Comparison of ENCODE assay signal across 20 mouse cellular contexts in the genomic region with DNA sequence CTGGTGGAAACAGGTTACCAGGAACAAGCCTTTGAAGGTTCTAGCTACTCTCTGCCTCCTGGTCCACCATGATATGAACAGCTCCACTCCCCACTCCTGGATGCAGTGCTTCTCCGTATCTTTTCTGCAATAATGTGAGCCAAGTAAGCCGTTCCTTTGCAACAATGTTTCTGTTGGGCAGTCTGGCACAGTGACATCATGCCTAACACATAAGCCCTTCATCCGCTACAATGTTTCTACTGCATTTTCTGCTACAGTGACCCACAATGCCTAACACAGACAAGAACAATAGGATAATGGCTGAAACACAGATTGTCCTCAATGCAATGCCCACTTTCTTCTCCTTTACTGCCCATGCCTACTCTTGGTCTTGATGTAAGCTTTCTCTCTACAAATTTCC.
DNase-seq lines count a peak whose midpoint lies in the region; ATAC-seq and TF ChIP-seq lines count a peak whose summit lies in the region.
"Had no signal": no experiment of that assay in that cellular context is flagged by ENCODE, and none has a peak within 500 bp of the region (broad histone marks: within the 10 kb centered on the region; RNA-seq: fewer than 3 reads in every experiment).

No protein-coding gene starts in this region.

- no peak overlapping the region for H3K9ac ChIP-seq in heart, adult 2 months (ENCODE audit: low read depth, low read length)
- H3K9ac ChIP-seq in limb, embryonic 13.5 days: no peak overlapping the region
- H3K9ac ChIP-seq: forebrain, embryonic 13.5 days; hindbrain, embryonic 14.5 days; liver, embryonic 15.5 days; neural tube, embryonic 13.5 days had no signal

- no peaks in the 10 kb centered on the region for H3K79me2 ChIP-seq in heart, adult 2 months (replicated peaks; ENCODE audit: control insufficient read depth, insufficient read depth, low read length)

- H3K4me1 ChIP-seq in heart, adult 2 months (ENCODE audit: control insufficient read depth, insufficient read depth, low read length): peaks cover 9% of the 10 kb centered on the region
- no peaks in the 10 kb centered on the region for H3K4me1 ChIP-seq in limb, embryonic 13.5 days
- H3K4me1 ChIP-seq in limb, embryonic 10.5 days: peaks cover 11% of the 10 kb centered on the region
- no peaks in the 10 kb centered on the region for H3K4me1 ChIP-seq in testis, adult 2 months (ENCODE audit: control insufficient read depth, insufficient read depth, low read length)
- H3K4me1 ChIP-seq: neural tube, embryonic 13.5 days had no signal

- 61% methylated on average over 3 of the region's 3 CpGs for WGBS in heart, adult 2 months
- 87% methylated on average over 3 of the region's 3 CpGs for WGBS in limb, embryonic 13.5 days
- 98% methylated on average over 3 of the region's 3 CpGs for WGBS in limb, embryonic 10.5 days

- no peaks in the 10 kb centered on the region for H3K27me3 ChIP-seq in heart, adult 2 months (ENCODE audit: control insufficient read depth, insufficient read depth, low read length)
- no peaks in the 10 kb centered on the region for H3K27me3 ChIP-seq in limb, embryonic 13.5 days
- H3K27me3 ChIP-seq in limb, embryonic 10.5 days (ENCODE audit: low read depth, poor library complexity, severe bottlenecking): no peaks in the 10 kb centered on the region
- no peaks in the 10 kb centered on the region for H3K27me3 ChIP-seq in testis, adult 2 months (ENCODE audit: control insufficient read depth, insufficient read depth, low read length)
- H3K27me3 ChIP-seq: liver, embryonic 15.5 days; neural tube, embryonic 13.5 days had no signal

- no peak overlapping the region for H3K4me2 ChIP-seq in limb, embryonic 13.5 days (replicated peaks)
- H3K4me2 ChIP-seq: forebrain, embryonic 13.5 days; hindbrain, embryonic 14.5 days; liver, embryonic 15.5 days; neural tube, embryonic 13.5 days had no signal

- intact Hi-C loops in heart, adult 2 months (cut with DNase I): loop anchor here (2.0 kb wide), 1 partner anchor 42 kb away; no protein-coding TSS in a partner anchor
- intact Hi-C loops in heart, postnatal 14 days (cut with DNase I): no loop called here

- no peaks in the 10 kb centered on the region for H3K9me3 ChIP-seq in limb, embryonic 13.5 days
- no peaks in the 10 kb centered on the region for H3K9me3 ChIP-seq in limb, embryonic 10.5 days (replicated peaks)
- H3K9me3 ChIP-seq: forebrain, embryonic 13.5 days; liver, embryonic 15.5 days; midbrain, embryonic 10.5 days; neural tube, embryonic 13.5 days had no signal

- peaks cover 2% of the 10 kb centered on the region for H3K36me3 ChIP-seq in heart, adult 2 months (ENCODE audit: control insufficient read depth, insufficient read depth, low read length)
- no peaks in the 10 kb centered on the region for H3K36me3 ChIP-seq in limb, embryonic 13.5 days
- H3K36me3 ChIP-seq in limb, embryonic 10.5 days: no peaks in the 10 kb centered on the region
- H3K36me3 ChIP-seq in testis, adult 2 months (ENCODE audit: control insufficient read depth, insufficient read depth, low read length): no peaks in the 10 kb centered on the region
- H3K36me3 ChIP-seq: liver, embryonic 15.5 days; midbrain, embryonic 10.5 days; neural tube, embryonic 13.5 days had no signal

- TF ChIP-seq EP300 in heart, adult 2 months (IDR thresholded peaks at IDR 0.05; ENCODE audit: insufficient read depth, low read depth, low read length): no peak

- TF ChIP-seq POLR2A in heart, adult 2 months (IDR thresholded peaks at IDR 0.05; ENCODE audit: insufficient read depth, low read depth, low read length): no peak
- TF ChIP-seq POLR2A in testis, adult 2 months (IDR thresholded peaks at IDR 0.05; ENCODE audit: control insufficient read depth, low read depth, low read length): no peak

- peak overlapping the region; percentile 41 for H3K27ac ChIP-seq in heart, adult 2 months
- H3K27ac ChIP-seq in limb, embryonic 13.5 days: peak overlapping the region; percentile 28; the same call in 1 of the 2 replicates
- no peak overlapping the region for H3K27ac ChIP-seq in limb, embryonic 10.5 days
- H3K27ac ChIP-seq in testis, adult 2 months (ENCODE audit: control insufficient read depth, insufficient read depth, low read depth, low read length): peak overlapping the region; percentile 54
- H3K27ac ChIP-seq: forebrain, embryonic 13.5 days; hindbrain, embryonic 14.5 days; liver, embryonic 15.5 days; macrophage; midbrain, embryonic 10.5 days; neural tube, embryonic 13.5 days had no signal

- no peak overlapping the region for H3K4me3 ChIP-seq in heart, adult 2 months
- H3K4me3 ChIP-seq in limb, embryonic 13.5 days: no peak overlapping the region
- no peak overlapping the region for H3K4me3 ChIP-seq in limb, embryonic 10.5 days
- H3K4me3 ChIP-seq in testis, adult 2 months (ENCODE audit: control insufficient read depth, low read depth, low read length): no peak overlapping the region
- H3K4me3 ChIP-seq: forebrain, embryonic 13.5 days; liver, embryonic 15.5 days; midbrain, embryonic 10.5 days; myocyte; neural tube, embryonic 13.5 days had no signal

- no peak for ATAC-seq in limb, embryonic 13.5 days (ENCODE audit: low FRiP score, low read depth)
- ATAC-seq in megakaryocyte progenitor cell, adult 5-6 weeks (replicated peaks; ENCODE audit: poor library complexity): no peak
- ATAC-seq: forebrain, embryonic 13.5 days; inflammation-experienced regulatory T-cells, adult 6 months; midbrain, embryonic 16.5 days had no signal

- TF ChIP-seq CTCF in heart, adult 2 months (IDR thresholded peaks at IDR 0.05): no peak
- no peak for TF ChIP-seq CTCF in testis, adult 2 months (IDR thresholded peaks at IDR 0.05; ENCODE audit: control insufficient read depth, insufficient read depth, insufficient replicate concordance, low read depth, low read length)

- DNase-seq in heart, adult 2 months: no peak
- DNase-seq in heart, postnatal 14 days: no peak
- no peak for DNase-seq in limb, embryonic 10.5 days (ENCODE audit: low spot score)
- no peak for DNase-seq in testis, postnatal 10 days (ENCODE audit: low spot score)
- DNase-seq: cerebellum, adult 8-10 months; liver; right cerebral cortex, postnatal 4 days; thymus, postnatal 25 days had no signal
